Mouse (Mus musculus) forebrain, embryonic 13.5 days (tissue): Measurements from ENCODE around the gene Gm1330. TPM values are rescaled to one million over a fixed set of nuclear protein-coding genes. Genes with fewer than 3 reads are reported as not detected.
"Not testable (repeated sequence)": the region's sequence is repeated elsewhere in the genome, so short reads cannot be mapped to it uniquely, and the experiment has no call there.

Experiments
- ATAC-seq: fragments of 200-750 bp; cut with Nextera tagmentation; 2 replicates; pipeline ENCODE4 v1.8.0; 2017
- H3K27ac ChIP-seq: fragments of 300-500 bp; sonication (generic); 2 replicates; pipeline ENCODE4 v1.5.1; 2015; ENCODE audit warnings: inconsistent platforms, mild to moderate bottlenecking, moderate library complexity
- H3K27me3 ChIP-seq: fragments of 300-500 bp; sonication (generic); 2 replicates; pipeline ENCODE4 v1.6.1; 2015; ENCODE audit warnings: mild to moderate bottlenecking, inconsistent platforms
- H3K36me3 ChIP-seq: fragments of 300-500 bp; sonication (generic); 2 replicates; pipeline ENCODE4 v1.6.1; 2015; ENCODE audit warnings: mild to moderate bottlenecking, inconsistent platforms; ENCODE audit not compliant: poor library complexity, severe bottlenecking
- H3K4me1 ChIP-seq: fragments of 300-500 bp; sonication (generic); 2 replicates; pipeline ENCODE4 v1.6.1; 2015; ENCODE audit warnings: inconsistent platforms
- H3K4me2 ChIP-seq: fragments of 300-500 bp; sonication (generic); 2 replicates; pipeline ENCODE4 v1.6.1; 2015; ENCODE audit warnings: inconsistent platforms, mild to moderate bottlenecking, moderate library complexity
- H3K4me3 ChIP-seq: fragments of 300-500 bp; sonication (generic); 2 replicates; pipeline ENCODE4 v1.5.1; 2015; ENCODE audit warnings: mild to moderate bottlenecking, inconsistent platforms
- H3K9ac ChIP-seq: fragments of 300-500 bp; sonication (generic); 2 replicates; pipeline ENCODE4 v1.6.1; 2015; ENCODE audit warnings: mild to moderate bottlenecking, inconsistent platforms
- H3K9me3 ChIP-seq: fragments of 300-500 bp; sonication (generic); replicated peaks from 2 replicates; pipeline ENCODE4 v1.6.1; 2016; ENCODE audit warnings: inconsistent platforms
- WGBS: fragments of 180-500 bp; shearing (Covaris S2); methylation state at CpG from one replicate; pipeline ENCODE4 v1.1.7; 2015; 5-methylcytosine and 5-hydroxymethylcytosine counted together
- polyA plus RNA-seq: library from polyadenylated mRNA; unstranded; fragments of >200 nt; fragmentation: Nextera tagmentation; extraction: Ambion mirVana; gene quantifications from 2 replicates; pipeline ENCODE4 v1.2.1, GENCODE M21; 2015

The Gm1330 gene
- polyA plus RNA-seq, result not detected in 2 replicates

DNA sequence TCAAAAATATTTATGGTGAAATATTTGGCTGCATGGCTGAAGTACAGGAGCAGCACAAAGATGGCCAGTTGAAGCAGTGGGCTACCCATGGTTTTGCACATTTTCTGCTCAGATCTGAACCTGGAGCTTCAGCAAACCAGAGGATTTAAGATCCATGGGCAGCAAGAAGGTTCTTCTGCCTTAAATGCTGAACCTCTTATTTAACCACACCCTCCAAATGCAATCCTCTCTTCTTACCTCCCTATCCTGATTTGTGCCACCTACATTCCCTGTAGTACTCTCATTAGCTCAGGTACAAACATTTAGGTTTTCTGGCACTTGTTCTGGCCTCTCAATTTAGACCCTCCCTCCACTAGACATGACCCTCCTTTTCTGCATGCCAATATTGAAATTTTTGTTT lies at the start of gene Gm1330:
Gene Gm1330, minus strand, starts transcription at position 101 of the 400 bp plus-strand sequence.
- H3K27me3 ChIP-seq, result no peaks in the 10 kb centered on the region
- ATAC-seq, result no peak
- no peak within 1 kb of the TSS for H3K4me3 ChIP-seq
- no peaks in the 10 kb centered on the region for H3K36me3 ChIP-seq
- no peak within 1 kb of the TSS for H3K4me2 ChIP-seq
- H3K9ac ChIP-seq, result no peak within 1 kb of the TSS
- no peaks in the 10 kb centered on the region for H3K9me3 ChIP-seq
- H3K27ac ChIP-seq, result no peak within 1 kb of the TSS
- H3K4me1 ChIP-seq, result no peaks in the 10 kb centered on the region

DNA sequence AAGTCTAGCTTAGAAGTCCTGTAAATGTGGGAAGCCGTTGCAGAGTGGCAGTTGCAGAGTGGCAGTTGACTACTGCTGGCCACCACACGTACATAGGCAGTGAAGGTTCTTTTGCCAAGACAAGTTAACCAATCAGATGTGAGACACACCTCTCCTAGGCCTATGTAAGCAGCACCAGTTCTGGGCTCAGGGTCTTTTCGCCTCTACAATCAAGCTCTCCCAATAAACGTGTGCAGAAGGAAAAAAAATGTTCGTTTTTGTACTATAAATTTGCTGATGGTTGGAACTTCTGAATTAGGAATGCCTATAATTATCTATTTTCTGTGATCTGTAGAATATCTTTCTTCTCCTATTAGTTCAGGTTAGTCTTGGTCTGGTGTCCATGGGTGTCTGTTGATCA lies 14.1 kb upstream of the Gm1330 start, which contains the start of gene Gm10750:
Gene Gm10750, minus strand, starts transcription at position 101 of the 400 bp plus-strand sequence.
- not testable (repeated sequence) for H3K27ac ChIP-seq, H3K9ac ChIP-seq, H3K36me3 ChIP-seq, H3K4me2 ChIP-seq, ATAC-seq, H3K4me1 ChIP-seq, H3K27me3 ChIP-seq, H3K4me3 ChIP-seq
- 74% methylated on average over 5 of the region's 5 CpGs for WGBS
- H3K9me3 ChIP-seq, result peaks cover 12% of the 10 kb centered on the region

DNA sequence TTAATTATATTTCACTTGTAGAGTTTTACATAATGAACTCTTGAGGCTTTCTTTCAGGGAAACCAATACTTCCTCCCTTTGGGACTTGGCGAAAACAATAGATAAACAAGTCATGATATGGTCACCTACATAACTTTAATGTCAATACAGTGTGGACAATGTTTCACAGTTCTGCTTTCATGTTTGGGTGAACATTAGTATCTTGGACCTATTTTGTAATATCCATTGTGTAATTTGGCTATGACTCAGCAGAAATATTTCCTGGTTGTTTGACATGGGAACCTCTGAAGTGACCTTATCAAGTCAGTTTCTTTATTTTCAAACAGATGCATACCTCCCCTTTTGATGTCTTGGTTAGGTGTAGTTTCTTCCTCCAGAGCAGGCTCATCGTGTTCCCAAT lies 1.8 kb upstream of the Gm1330 start:
- WGBS, result 78% methylated on average over 2 of the region's 2 CpGs
- Histone ChIP-seq H3K9me3 (peaks cover 4% of the 10 kb centered on the region; the same call in 1 of the 2 replicates), H3K27me3 (no peaks in the 10 kb centered on the region), H3K4me1 (no peaks in the 10 kb centered on the region), H3K27ac (no peak overlapping the region), H3K36me3 (no peaks in the 10 kb centered on the region), H3K4me3 (no peak overlapping the region), H3K9ac (no peak overlapping the region), H3K4me2 (no peak overlapping the region)
- ATAC-seq, result no peak

DNA sequence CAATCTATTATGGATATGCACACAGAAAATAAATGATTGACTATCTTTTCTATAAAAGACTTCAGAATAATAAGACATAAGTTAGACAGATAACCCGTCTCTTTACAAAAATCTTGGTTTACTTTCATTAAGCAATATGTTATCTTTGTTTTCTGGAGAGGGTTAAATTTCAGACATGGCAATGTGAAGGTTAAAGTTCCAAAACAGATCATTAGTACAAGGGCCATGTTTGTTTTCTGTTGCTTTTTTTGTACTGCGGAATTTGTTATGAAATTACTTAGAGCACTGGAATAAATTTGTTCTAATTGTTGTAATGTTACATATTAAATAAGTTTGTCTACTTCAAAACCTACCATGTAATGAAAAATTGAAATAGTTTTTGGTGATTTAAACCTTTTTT lies 7.9 kb downstream of the Gm1330 start:
- no peaks in the 10 kb centered on the region for H3K36me3 ChIP-seq
- no peak overlapping the region for H3K4me2 ChIP-seq
- no peak overlapping the region for H3K4me3 ChIP-seq
- 0 out of 2 replicates have a peak, but pooled peaks cover 7% of the 10 kb centered on the region for H3K9me3 ChIP-seq
- no peaks in the 10 kb centered on the region for H3K4me1 ChIP-seq
- no peak for ATAC-seq
- H3K27me3 ChIP-seq, result no peaks in the 10 kb centered on the region
- no peak overlapping the region for H3K9ac ChIP-seq
- H3K27ac ChIP-seq, result no peak overlapping the region
- WGBS, result 92% methylated on average over 2 of the region's 2 CpGs

Other genes starting within 250 kb of the Gm1330 start
- not detected in 2 replicates for gene Cst11, start 231.8 kb downstream of the Gm1330 start, polyA plus RNA-seq
- not detected in 2 replicates for gene 8030411F24Rik, start 221.2 kb downstream of the Gm1330 start, polyA plus RNA-seq
- not detected in 2 replicates for gene Cst12, start 213.9 kb downstream of the Gm1330 start, polyA plus RNA-seq
- gene Cst8, start 204.5 kb downstream of the Gm1330 start, polyA plus RNA-seq, result not detected in 2 replicates
- not detected in 2 replicates for gene Cst13, start 183.2 kb downstream of the Gm1330 start, polyA plus RNA-seq
- not detected in 2 replicates for gene Cst9, start 168.1 kb downstream of the Gm1330 start, polyA plus RNA-seq
- not detected in 2 replicates for gene 9230104L09Rik, start 138.2 kb downstream of the Gm1330 start, polyA plus RNA-seq
- 414 and 419 TPM in 2 replicates for gene Cst3, start 127.6 kb downstream of the Gm1330 start, polyA plus RNA-seq
- gene Gm10750, start 14.0 kb upstream of the Gm1330 start, polyA plus RNA-seq, result not detected in 2 replicates